Mouse (Mus musculus) ZHBTc4 (cell line): Measurements from ENCODE around the gene Rpl19.

ENCODE experiments used
- DNase-seq: peaks from one replicate; pipeline ENCODE4 v3.0.0-alpha.2; 2011; ENCODE audit warnings: low read depth, low spot score

Gene Rpl19

GRCm38 (mm10) chr11:98022253-98022554 lies 4.3 kb upstream of the Rpl19 start:
- no peak for DNase-seq

GRCm38 (mm10) chr11:98022555-98023371 lies 3.7 kb upstream of the Rpl19 start, which contains the start of gene Cacnb1:
Gene Cacnb1, minus strand, starts transcription at chr11:98023034.
- DNase-seq, result peak; percentile 79

- DNase-seq, result no peak
Observed at GRCm38 (mm10) chr11:98024516-98024915, 2.0 kb upstream of the Rpl19 start.

- DNase-seq, result no peak
Observed at GRCm38 (mm10) chr11:98026248-98026569, 301 bp upstream of the Rpl19 start.

- no peak for DNase-seq
Observed at GRCm38 (mm10) chr11:98027297-98027688, 783 bp downstream of the Rpl19 start.

- DNase-seq, result no peak
Observed at GRCm38 (mm10) chr11:98027785-98028184, 1.3 kb downstream of the Rpl19 start.

GRCm38 (mm10) chr11:98030701-98031442 lies 4.4 kb downstream of the Rpl19 start:
- peak; percentile 62 for DNase-seq

GRCm38 (mm10) chr11:98031443-98031770 lies 4.9 kb downstream of the Rpl19 start:
- DNase-seq, result peak; percentile 82

- DNase-seq, result no peak
Observed at GRCm38 (mm10) chr11:98034061-98034460, 7.6 kb downstream of the Rpl19 start.

GRCm38 (mm10) chr11:98034840-98035239 lies 8.3 kb downstream of the Rpl19 start:
- no peak for DNase-seq

- DNase-seq, result no peak
Observed at GRCm38 (mm10) chr11:98035977-98036377, 9.5 kb downstream of the Rpl19 start.

GRCm38 (mm10) chr11:98037871-98038270 lies 11.4 kb downstream of the Rpl19 start:
- peak; percentile 88 for DNase-seq

- peak; percentile 44 for DNase-seq
Observed at GRCm38 (mm10) chr11:98040975-98041374, 14.5 kb downstream of the Rpl19 start.

- no peak for DNase-seq
Observed at GRCm38 (mm10) chr11:98042741-98043140, 16.2 kb downstream of the Rpl19 start.

- DNase-seq, result no peak
Observed at GRCm38 (mm10) chr11:98044074-98044473, 17.6 kb downstream of the Rpl19 start.

GRCm38 (mm10) chr11:98045596-98045995 lies 19.1 kb downstream of the Rpl19 start:
- DNase-seq, result peak; percentile 92

- DNase-seq, result no peak
Observed at GRCm38 (mm10) chr11:98046466-98046865, 20.0 kb downstream of the Rpl19 start.

GRCm38 (mm10) chr11:98047745-98048144 lies 21.2 kb downstream of the Rpl19 start:
- no peak for DNase-seq

GRCm38 (mm10) chr11:98049672-98050519 lies 23.4 kb downstream of the Rpl19 start:
- DNase-seq, result no peak

GRCm38 (mm10) chr11:98050520-98050815 lies 24.0 kb downstream of the Rpl19 start:
- no peak for DNase-seq

- DNase-seq, result no peak
Observed at GRCm38 (mm10) chr11:98050940-98051339, 24.4 kb downstream of the Rpl19 start.

GRCm38 (mm10) chr11:98051611-98052128 lies 25.2 kb downstream of the Rpl19 start:
- peak; percentile 67 for DNase-seq
